Mouse (Mus musculus): ENCODE measurements around the gene 4933406M09Rik. TPM values are rescaled to one million over a fixed set of nuclear protein-coding genes. Genes with fewer than 3 reads are reported as not detected.
A peak's percentile ranks its signal among the peaks of the same experiment; 100 is the strongest.

4933406M09Rik gene
- polyA plus RNA-seq, 1 experiment from 2014 or later = not detected

GRCm38 (mm10) chr1:134419176-134419575, 33.4 kb downstream of the 4933406M09Rik start:
- H3K4me1 ChIP-seq (ENCODE audit: control insufficient read depth in 2 of 2, insufficient read depth in 2 of 2, low read length in 2 of 2) = peaks cover 11 to 48% of the 10 kb centered on the region in 2 experiments
- 26% methylated on average over 1 of the region's 1 CpGs for WGBS
- H3K4me2 ChIP-seq (ENCODE audit: low read length) = 0 out of 2 replicates have a peak overlapping the region, but pooled peaks have one; percentile 8
- H3K4me3 ChIP-seq (ENCODE audit: control insufficient read depth in 1 of 2, insufficient read depth in 1 of 2, low read depth in 1 of 2, low read length in 2 of 2) = no peak overlapping the region
- no peak overlapping the region for H3K9ac ChIP-seq (ENCODE audit: low read length)
- H3K27me3 ChIP-seq (ENCODE audit: control insufficient read depth, insufficient read depth, low read length) = no peaks in the 10 kb centered on the region
- no peak for ATAC-seq (ENCODE audit: insufficient number of reproducible peaks, insufficient read depth, low FRiP score, low read depth)
- peak overlapping the region; percentile 3 to 67; a peak in 3 of 4 replicates for H3K27ac ChIP-seq (replicated peaks in 1 of 2; ENCODE audit: control insufficient read depth in 1 of 2, insufficient read depth in 1 of 2, low read depth in 2 of 2, low read length in 2 of 2)
- peaks cover 15% of the 10 kb centered on the region for H3K36me3 ChIP-seq (ENCODE audit: control insufficient read depth, insufficient read depth, low read length)
- no peaks in the 10 kb centered on the region for H3K9me3 ChIP-seq (ENCODE audit: control insufficient read depth, low read length)

GRCm38 (mm10) chr1:134419751-134420458, 34.2 kb downstream of the 4933406M09Rik start:
- H3K27ac ChIP-seq (replicated peaks in 1 of 2; ENCODE audit: control insufficient read depth in 1 of 2, insufficient read depth in 1 of 2, low read depth in 2 of 2, low read length in 2 of 2) = peak overlapping the region; percentile 3 to 67
- ATAC-seq (ENCODE audit: insufficient number of reproducible peaks, insufficient read depth, low FRiP score, low read depth) = no peak
- no peaks in the 10 kb centered on the region for H3K27me3 ChIP-seq (ENCODE audit: control insufficient read depth, insufficient read depth, low read length)
- no peaks in the 10 kb centered on the region for H3K9me3 ChIP-seq (ENCODE audit: control insufficient read depth, low read length)
- H3K4me3 ChIP-seq (ENCODE audit: control insufficient read depth in 1 of 2, insufficient read depth in 1 of 2, low read depth in 1 of 2, low read length in 2 of 2) = no peak overlapping the region
- peaks cover 23% of the 10 kb centered on the region for H3K36me3 ChIP-seq (ENCODE audit: control insufficient read depth, insufficient read depth, low read length)
- H3K9ac ChIP-seq (ENCODE audit: low read length) = no peak overlapping the region
- 43% methylated on average over 5 of the region's 5 CpGs for WGBS
- peak overlapping the region; percentile 19 for H3K4me2 ChIP-seq (ENCODE audit: low read length)
- peaks cover 11 to 42% of the 10 kb centered on the region in 2 experiments for H3K4me1 ChIP-seq (ENCODE audit: control insufficient read depth in 2 of 2, insufficient read depth in 2 of 2, low read length in 2 of 2)

- ATAC-seq (ENCODE audit: insufficient number of reproducible peaks, insufficient read depth, low FRiP score, low read depth) = no peak
- H3K4me3 ChIP-seq (ENCODE audit: control insufficient read depth in 1 of 2, insufficient read depth in 1 of 2, low read depth in 1 of 2, low read length in 2 of 2) = no peak overlapping the region
- no peak overlapping the region for H3K9ac ChIP-seq (ENCODE audit: low read length)
- peaks cover 9 to 29% of the 10 kb centered on the region in 2 experiments for H3K4me1 ChIP-seq (ENCODE audit: control insufficient read depth in 2 of 2, insufficient read depth in 2 of 2, low read length in 2 of 2)
- H3K27ac ChIP-seq (replicated peaks in 1 of 2; ENCODE audit: control insufficient read depth in 1 of 2, insufficient read depth in 1 of 2, low read depth in 2 of 2, low read length in 2 of 2) = no peak overlapping the region
- WGBS = 70% methylated on average over 10 of the region's 10 CpGs
- H3K9me3 ChIP-seq (ENCODE audit: control insufficient read depth, low read length) = no peaks in the 10 kb centered on the region
- H3K27me3 ChIP-seq (ENCODE audit: control insufficient read depth, insufficient read depth, low read length) = no peaks in the 10 kb centered on the region
- H3K4me2 ChIP-seq (ENCODE audit: low read length) = no peak overlapping the region
- peaks cover 63% of the 10 kb centered on the region for H3K36me3 ChIP-seq (ENCODE audit: control insufficient read depth, insufficient read depth, low read length)
Measured at GRCm38 (mm10) chr1:134423911-134424310, 38.2 kb downstream of the 4933406M09Rik start.

GRCm38 (mm10) chr1:134426289-134426688, 40.5 kb downstream of the 4933406M09Rik start:
- H3K27ac ChIP-seq (replicated peaks in 1 of 2; ENCODE audit: control insufficient read depth in 1 of 2, insufficient read depth in 1 of 2, low read depth in 2 of 2, low read length in 2 of 2) = no peak overlapping the region
- peaks cover 86% of the 10 kb centered on the region for H3K36me3 ChIP-seq (ENCODE audit: control insufficient read depth, insufficient read depth, low read length)
- H3K4me1 ChIP-seq (ENCODE audit: control insufficient read depth in 2 of 2, insufficient read depth in 2 of 2, low read length in 2 of 2) = peaks cover 5 to 9% of the 10 kb centered on the region in 2 experiments; a peak in 3 of 4 replicates
- H3K27me3 ChIP-seq (ENCODE audit: control insufficient read depth, insufficient read depth, low read length) = no peaks in the 10 kb centered on the region
- ATAC-seq (ENCODE audit: insufficient number of reproducible peaks, insufficient read depth, low FRiP score, low read depth) = no peak
- 7% methylated on average over 5 of the region's 5 CpGs for WGBS
- H3K4me3 ChIP-seq (ENCODE audit: control insufficient read depth in 1 of 2, insufficient read depth in 1 of 2, low read depth in 1 of 2, low read length in 2 of 2) = no peak overlapping the region
- no peak overlapping the region for H3K9ac ChIP-seq (ENCODE audit: low read length)
- H3K4me2 ChIP-seq (ENCODE audit: low read length) = no peak overlapping the region
- H3K9me3 ChIP-seq (ENCODE audit: control insufficient read depth, low read length) = no peaks in the 10 kb centered on the region

GRCm38 (mm10) chr1:134433002-134433401, 47.3 kb downstream of the 4933406M09Rik start:
- H3K27ac ChIP-seq (replicated peaks in 1 of 2; ENCODE audit: control insufficient read depth in 1 of 2, insufficient read depth in 1 of 2, low read depth in 2 of 2, low read length in 2 of 2) = no peak overlapping the region
- H3K4me2 ChIP-seq (ENCODE audit: low read length) = no peak overlapping the region
- H3K9ac ChIP-seq (ENCODE audit: low read length) = no peak overlapping the region
- H3K36me3 ChIP-seq (ENCODE audit: control insufficient read depth, insufficient read depth, low read length) = peaks cover 60% of the 10 kb centered on the region
- H3K4me1 ChIP-seq (ENCODE audit: control insufficient read depth in 2 of 2, insufficient read depth in 2 of 2, low read length in 2 of 2) = no peaks in the 10 kb centered on the region
- no peaks in the 10 kb centered on the region for H3K27me3 ChIP-seq (ENCODE audit: control insufficient read depth, insufficient read depth, low read length)
- no peaks in the 10 kb centered on the region for H3K9me3 ChIP-seq (ENCODE audit: control insufficient read depth, low read length)
- ATAC-seq (ENCODE audit: insufficient number of reproducible peaks, insufficient read depth, low FRiP score, low read depth) = no peak
- 81% methylated on average over 10 of the region's 10 CpGs for WGBS
- H3K4me3 ChIP-seq (ENCODE audit: control insufficient read depth in 1 of 2, insufficient read depth in 1 of 2, low read depth in 1 of 2, low read length in 2 of 2) = no peak overlapping the region

- Histone ChIP-seq H3K4me1 (ENCODE audit: control insufficient read depth in 2 of 2, insufficient read depth in 2 of 2, low read length in 2 of 2) (no peaks in the 10 kb centered on the region), H3K27ac (replicated peaks in 1 of 2; ENCODE audit: control insufficient read depth in 1 of 2, insufficient read depth in 1 of 2, low read depth in 2 of 2, low read length in 2 of 2) (no peak overlapping the region), H3K27me3 (ENCODE audit: control insufficient read depth, insufficient read depth, low read length) (no peaks in the 10 kb centered on the region), H3K9ac (ENCODE audit: low read length) (no peak overlapping the region), H3K4me3 (ENCODE audit: control insufficient read depth in 1 of 2, insufficient read depth in 1 of 2, low read depth in 1 of 2, low read length in 2 of 2) (no peak overlapping the region), H3K9me3 (ENCODE audit: control insufficient read depth, low read length) (no peaks in the 10 kb centered on the region), H3K4me2 (ENCODE audit: low read length) (no peak overlapping the region), H3K36me3 (ENCODE audit: control insufficient read depth, insufficient read depth, low read length) (peaks cover 55% of the 10 kb centered on the region)
- no peak for ATAC-seq (ENCODE audit: insufficient number of reproducible peaks, insufficient read depth, low FRiP score, low read depth)
- 93% methylated on average over 4 of the region's 4 CpGs for WGBS
Measured at GRCm38 (mm10) chr1:134433473-134433872, 47.7 kb downstream of the 4933406M09Rik start.

GRCm38 (mm10) chr1:134435414-134435813, 49.7 kb downstream of the 4933406M09Rik start:
- no peak for ATAC-seq (ENCODE audit: insufficient number of reproducible peaks, insufficient read depth, low FRiP score, low read depth)
- Histone ChIP-seq H3K4me2 (ENCODE audit: low read length) (no peak overlapping the region), H3K4me3 (ENCODE audit: control insufficient read depth in 1 of 2, insufficient read depth in 1 of 2, low read depth in 1 of 2, low read length in 2 of 2) (no peak overlapping the region), H3K4me1 (ENCODE audit: control insufficient read depth in 2 of 2, insufficient read depth in 2 of 2, low read length in 2 of 2) (no peaks in the 10 kb centered on the region), H3K27me3 (ENCODE audit: control insufficient read depth, insufficient read depth, low read length) (no peaks in the 10 kb centered on the region), H3K27ac (replicated peaks in 1 of 2; ENCODE audit: control insufficient read depth in 1 of 2, insufficient read depth in 1 of 2, low read depth in 2 of 2, low read length in 2 of 2) (no peak overlapping the region), H3K9me3 (ENCODE audit: control insufficient read depth, low read length) (no peaks in the 10 kb centered on the region), H3K9ac (ENCODE audit: low read length) (no peak overlapping the region), H3K36me3 (ENCODE audit: control insufficient read depth, insufficient read depth, low read length) (peaks cover 36% of the 10 kb centered on the region)
- 29% methylated on average over 4 of the region's 4 CpGs for WGBS

- no peak overlapping the region for H3K4me3 ChIP-seq (ENCODE audit: control insufficient read depth in 1 of 2, insufficient read depth in 1 of 2, low read depth in 1 of 2, low read length in 2 of 2)
- no peak overlapping the region for H3K4me2 ChIP-seq (ENCODE audit: low read length)
- H3K27me3 ChIP-seq (ENCODE audit: control insufficient read depth, insufficient read depth, low read length) = no peaks in the 10 kb centered on the region
- no peaks in the 10 kb centered on the region for H3K4me1 ChIP-seq (ENCODE audit: control insufficient read depth in 2 of 2, insufficient read depth in 2 of 2, low read length in 2 of 2)
- no peaks in the 10 kb centered on the region for H3K9me3 ChIP-seq (ENCODE audit: control insufficient read depth, low read length)
- H3K36me3 ChIP-seq (ENCODE audit: control insufficient read depth, insufficient read depth, low read length) = no peaks in the 10 kb centered on the region
- no peak overlapping the region for H3K9ac ChIP-seq (ENCODE audit: low read length)
- H3K27ac ChIP-seq (replicated peaks in 1 of 2; ENCODE audit: control insufficient read depth in 1 of 2, insufficient read depth in 1 of 2, low read depth in 2 of 2, low read length in 2 of 2) = no peak overlapping the region
- 86% methylated on average over 6 of the region's 6 CpGs for WGBS
- no peak for ATAC-seq (ENCODE audit: insufficient number of reproducible peaks, insufficient read depth, low FRiP score, low read depth)
Measured at GRCm38 (mm10) chr1:134440437-134440836, 54.7 kb downstream of the 4933406M09Rik start.
